Mouse (Mus musculus): ENCODE results near the gene Tmem236.
"Not testable (repeated sequence)": the region's sequence is repeated elsewhere in the genome, so short reads cannot be mapped to it uniquely, and the experiment has no call there.

The Tmem236 gene

DNA sequence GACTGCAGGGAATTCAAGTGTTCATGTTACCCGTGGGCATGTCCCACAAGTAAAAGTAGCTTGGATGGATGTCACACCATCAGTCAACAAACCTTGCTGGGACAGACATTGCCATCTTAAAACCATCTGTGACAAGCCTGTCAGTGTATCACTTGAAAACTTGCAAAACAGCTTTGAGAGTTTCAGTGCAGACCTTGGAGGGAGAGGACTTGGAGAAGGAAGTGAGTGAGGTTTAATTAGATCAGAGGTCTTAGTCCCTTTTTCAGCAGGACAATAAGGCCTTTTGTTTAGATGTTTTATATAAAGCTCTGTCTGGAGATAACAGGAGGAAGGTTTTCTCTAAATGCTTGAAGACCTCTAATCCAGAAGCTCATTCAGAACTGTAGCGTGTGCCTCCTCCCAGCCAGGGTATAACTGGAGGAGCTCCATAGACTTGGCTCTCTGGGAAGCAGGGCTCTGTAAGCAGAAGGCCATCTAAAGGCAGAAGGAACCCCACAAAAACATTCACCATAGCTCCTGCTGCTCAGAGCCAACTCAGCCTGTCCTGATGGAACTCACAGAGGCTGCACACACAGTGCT lies 24.1 kb downstream of the Tmem236 start:
- not testable (repeated sequence) for DNase-seq

DNA sequence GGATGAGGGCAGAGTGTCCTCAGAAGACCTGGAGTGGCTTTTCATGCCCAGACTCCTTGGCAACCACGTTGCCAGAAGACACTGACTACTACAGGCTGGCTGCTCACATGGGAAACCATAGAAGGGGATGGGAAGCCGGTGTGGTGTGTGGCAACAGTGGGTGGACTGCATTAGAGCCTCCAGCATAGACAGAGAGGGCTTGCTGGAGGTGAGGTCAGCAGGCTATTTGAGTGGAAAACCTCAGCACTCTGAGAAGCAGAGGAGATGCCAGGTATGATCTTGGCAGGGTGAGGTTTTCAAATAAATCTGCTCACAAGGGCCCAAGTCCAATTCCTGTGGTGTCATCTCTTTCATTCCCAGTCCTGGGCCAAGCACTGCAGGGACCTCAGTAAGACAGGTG lies 25.3 kb downstream of the Tmem236 start:
- DNase-seq, result no peak

DNA sequence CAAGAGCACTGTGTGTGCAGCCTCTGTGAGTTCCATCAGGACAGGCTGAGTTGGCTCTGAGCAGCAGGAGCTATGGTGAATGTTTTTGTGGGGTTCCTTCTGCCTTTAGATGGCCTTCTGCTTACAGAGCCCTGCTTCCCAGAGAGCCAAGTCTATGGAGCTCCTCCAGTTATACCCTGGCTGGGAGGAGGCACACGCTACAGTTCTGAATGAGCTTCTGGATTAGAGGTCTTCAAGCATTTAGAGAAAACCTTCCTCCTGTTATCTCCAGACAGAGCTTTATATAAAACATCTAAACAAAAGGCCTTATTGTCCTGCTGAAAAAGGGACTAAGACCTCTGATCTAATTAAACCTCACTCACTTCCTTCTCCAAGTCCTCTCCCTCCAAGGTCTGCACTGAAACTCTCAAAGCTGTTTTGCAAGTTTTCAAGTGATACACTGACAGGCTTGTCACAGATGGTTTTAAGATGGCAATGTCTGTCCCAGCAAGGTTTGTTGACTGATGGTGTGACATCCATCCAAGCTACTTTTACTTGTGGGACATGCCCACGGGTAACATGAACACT lies 26.6 kb downstream of the Tmem236 start:
- DNase-seq, result not testable (repeated sequence)

DNA sequence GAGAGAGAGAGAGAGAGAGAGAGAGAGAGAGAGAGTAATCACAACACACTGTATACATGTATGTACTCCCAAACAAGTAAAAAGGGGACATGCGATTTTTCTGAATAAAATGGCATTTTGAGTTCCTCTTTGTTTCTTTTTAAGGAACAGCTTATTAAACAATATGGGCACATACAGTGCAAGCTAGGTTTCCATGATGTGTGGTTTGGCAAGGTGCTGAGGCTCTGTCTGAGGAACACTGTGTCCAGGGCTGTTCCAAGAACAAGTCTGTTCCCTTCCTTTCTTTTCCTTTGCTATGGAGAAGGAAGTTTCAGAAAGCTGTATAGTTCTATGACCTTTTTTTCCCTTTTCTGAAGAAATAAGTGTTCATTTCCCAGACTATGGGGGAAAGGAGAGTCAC lies 30.0 kb downstream of the Tmem236 start:
- DNase-seq, result no peak

DNA sequence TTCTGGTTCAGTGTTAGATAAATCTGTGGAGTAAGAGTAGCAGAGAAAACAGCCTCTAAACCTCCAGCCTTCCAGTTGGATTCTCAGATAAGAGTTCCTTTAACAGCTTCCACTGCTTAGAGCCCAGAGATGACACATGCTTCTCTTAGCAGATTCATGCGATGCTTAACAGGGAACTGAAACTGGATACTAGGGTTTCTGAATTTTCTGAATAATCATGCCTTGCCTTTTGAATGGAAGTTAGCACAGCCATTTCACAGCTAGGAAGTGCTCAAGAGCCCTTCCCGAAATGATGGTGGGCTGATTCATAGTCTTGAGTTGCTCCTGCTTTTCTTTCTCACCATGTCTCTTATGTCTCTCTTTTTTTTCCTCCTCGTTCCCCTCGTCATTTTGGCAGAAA lies 32.5 kb downstream of the Tmem236 start:
- DNase-seq, result no peak

DNA sequence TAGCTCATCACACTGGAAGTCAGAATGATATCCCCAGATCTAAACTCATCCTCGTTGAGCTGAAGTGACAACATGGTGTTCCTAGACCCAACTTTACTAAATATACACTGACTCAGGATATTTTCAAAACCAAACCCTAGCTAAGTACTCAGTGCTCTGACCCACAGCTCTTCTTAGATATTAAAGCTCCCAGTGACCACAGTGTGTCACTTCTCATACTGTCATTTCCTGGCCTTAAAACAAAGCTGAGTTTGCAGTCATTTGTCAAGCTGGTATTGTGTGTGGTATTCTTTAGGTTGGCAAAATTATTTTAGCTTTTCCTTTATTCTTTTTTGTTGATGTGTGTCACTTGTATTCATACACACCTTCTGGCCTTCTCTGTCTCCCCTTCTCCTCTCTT lies 36.4 kb downstream of the Tmem236 start:
- DNase-seq, result no peak

DNA sequence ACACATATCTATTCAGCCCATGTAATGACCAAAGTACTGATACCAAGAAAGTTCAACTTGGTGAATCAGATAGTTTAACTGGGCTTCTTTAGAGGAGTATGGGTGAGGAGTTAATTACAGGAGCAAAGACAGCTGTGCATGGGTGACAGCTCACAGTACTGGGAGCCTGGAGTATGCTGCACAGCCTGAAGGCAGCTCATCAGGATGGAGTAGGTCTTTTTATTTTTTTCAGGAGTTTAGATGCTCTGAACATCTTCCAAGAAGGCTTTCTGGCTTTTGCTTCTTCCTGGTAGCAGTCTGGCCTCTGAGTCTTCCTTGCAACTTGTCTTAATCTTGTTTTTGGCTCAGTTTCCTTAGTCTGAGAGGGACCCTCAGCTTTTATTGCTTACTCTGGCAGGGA lies 37.3 kb downstream of the Tmem236 start:
- DNase-seq, result no peak

DNA sequence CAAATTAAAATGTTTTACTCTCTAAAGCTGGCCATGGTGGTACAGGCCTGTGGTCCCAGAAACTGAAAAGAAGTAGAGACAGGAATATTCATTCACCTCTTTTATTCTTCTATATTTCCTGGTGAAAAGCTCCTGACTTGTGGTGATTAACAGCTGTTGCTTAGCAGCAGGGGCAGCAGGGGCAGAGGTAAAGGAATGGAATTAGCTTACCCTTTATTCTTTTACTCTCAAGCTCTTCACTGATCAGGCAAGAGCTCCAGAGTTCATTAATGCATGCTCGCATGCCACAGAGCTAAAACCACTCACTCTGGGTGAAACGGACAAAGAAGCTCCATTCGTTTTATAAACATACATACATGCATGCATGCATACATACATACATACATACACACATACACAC lies 40.4 kb downstream of the Tmem236 start:
- no peak for DNase-seq

DNA sequence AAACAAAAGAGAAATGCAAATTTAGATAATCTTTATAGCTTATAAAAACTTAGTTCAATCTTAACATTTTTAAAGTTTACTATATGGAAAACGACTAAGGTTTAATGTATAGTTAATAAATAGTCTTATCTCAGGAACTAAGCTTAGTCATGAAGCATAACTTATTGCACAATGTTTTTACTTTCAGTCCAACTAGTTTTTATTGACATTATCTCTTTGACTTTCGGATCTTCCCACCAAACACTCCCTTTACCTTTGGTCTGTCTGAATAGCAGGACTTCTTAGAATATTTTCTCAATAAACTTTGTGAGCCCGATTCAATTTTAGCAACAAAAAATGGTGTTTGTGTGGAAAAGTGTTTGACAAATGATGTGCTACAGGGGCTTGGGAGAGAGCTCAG lies 42.3 kb downstream of the Tmem236 start:
- DNase-seq, result no peak

DNA sequence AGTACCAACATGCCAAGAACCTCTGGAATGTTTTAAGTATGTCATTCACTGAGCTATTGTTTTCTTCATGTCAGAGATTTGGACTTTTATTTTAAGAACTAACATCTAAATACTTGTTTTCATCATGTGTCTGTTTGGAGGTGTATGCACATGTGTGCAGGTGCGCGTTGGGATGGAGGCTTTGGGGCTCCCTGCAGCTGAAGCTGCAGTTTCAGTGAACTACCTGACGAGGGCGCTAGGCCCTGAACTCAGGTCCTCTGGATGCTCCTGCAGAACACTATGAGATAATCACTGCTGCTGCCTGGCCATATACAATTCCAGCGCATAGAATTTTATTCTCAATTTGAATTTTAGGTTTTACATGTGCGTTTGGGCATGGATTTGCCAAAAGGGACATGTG lies 43.8 kb downstream of the Tmem236 start:
- DNase-seq, result no peak

DNA sequence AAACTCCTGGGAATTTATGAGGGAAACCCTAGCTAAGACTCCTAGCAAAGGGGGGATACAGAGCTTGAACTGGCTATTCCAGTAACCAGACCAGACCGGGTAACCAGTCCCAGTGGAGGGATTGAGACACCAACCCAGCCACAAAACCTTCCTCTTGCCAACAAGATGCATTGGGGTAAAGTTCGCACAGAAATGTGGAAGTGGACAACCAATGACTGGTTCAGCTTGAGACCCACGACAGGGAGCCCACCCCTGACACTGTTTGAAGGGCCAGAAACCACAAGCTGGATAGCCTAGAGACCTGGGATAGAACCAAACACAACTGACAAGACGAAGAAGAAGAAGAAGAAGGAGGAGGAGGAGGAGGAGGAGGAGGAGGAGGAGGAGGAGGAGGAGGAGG lies 50.1 kb downstream of the Tmem236 start:
- DNase-seq, result no peak

DNA sequence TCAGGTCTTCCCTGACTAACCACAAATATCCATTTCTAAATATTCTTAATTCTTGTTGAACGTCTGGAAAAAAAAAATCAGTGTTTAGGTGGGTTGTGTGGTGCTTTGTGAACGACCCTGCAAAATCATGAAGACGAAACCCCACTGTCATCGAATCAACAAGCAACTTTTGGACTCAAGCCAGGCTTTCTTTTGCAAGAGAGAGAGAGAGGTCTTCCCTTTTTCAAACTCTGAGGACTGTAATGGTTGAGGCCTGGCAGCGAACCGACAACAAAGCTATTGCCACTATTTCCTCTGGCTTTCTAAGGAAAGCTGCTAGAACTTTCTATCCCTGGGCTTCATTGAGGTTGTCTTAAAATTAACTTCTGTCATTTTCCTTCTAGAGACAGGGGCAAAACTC lies 54.2 kb downstream of the Tmem236 start:
- no peak for DNase-seq

DNA sequence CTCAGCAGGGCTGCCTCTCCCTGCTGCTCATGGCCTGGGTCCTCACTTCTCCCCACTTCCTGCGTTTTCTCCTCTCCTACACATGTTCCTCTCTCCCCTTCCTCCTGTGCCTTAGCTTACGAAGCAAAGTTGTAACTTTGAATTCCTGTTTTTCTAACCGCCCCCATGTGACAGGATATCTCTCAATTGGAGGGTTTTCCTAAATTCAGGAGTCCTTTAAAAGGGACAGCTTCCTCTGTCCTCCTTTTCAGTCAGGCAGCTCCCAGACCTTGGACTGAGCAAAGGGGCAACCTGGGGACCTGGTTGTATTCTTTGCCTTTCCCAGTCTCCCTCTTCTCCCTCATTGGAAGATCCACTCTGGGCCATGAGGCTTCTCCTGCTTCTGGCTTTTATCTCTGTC lies 54.8 kb downstream of the Tmem236 start, which contains the start of gene Mrc1:
Gene Mrc1 (plus strand): TSS at position 244 of the 400 bp plus-strand sequence.
- no peak for DNase-seq

DNA sequence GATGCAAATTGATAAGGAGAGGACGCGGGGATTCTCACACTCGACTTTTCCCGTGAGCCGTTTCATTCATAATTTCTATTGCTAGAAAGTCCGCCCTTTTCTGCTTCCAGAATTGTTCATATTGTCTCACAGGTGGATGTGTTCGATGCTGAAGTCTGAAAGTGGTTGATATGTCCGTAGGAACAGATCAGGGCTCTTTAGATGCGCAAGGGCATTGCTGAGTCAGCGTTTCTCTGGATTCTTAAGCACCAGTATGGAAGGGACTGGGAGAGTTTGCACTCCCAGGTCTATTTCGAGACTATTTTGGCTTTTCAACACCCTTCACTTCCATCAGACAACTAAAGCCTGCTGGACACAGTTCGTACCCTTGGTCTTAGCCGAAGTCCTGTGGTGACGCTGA lies 55.7 kb downstream of the Tmem236 start:
- DNase-seq, result no peak

DNA sequence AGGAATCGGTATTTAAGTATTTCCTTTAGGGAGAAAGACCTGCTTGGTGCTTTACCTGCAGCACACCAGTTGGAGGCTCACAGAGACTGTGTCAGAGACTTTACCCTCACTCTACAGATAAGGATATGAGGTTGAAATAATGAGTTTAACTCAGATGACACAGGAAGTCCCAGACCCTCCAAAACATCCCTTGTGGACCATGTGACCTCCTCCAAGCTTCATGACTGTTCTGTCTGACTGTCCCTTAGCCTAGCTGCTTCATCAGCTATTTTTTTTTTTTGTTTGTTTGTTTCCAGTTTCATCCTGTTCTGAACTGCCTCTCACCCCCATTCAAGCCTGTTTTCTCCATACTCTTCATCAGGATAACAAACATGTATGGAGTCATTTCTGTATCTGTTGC lies 58.6 kb downstream of the Tmem236 start:
- DNase-seq, result no peak

DNA sequence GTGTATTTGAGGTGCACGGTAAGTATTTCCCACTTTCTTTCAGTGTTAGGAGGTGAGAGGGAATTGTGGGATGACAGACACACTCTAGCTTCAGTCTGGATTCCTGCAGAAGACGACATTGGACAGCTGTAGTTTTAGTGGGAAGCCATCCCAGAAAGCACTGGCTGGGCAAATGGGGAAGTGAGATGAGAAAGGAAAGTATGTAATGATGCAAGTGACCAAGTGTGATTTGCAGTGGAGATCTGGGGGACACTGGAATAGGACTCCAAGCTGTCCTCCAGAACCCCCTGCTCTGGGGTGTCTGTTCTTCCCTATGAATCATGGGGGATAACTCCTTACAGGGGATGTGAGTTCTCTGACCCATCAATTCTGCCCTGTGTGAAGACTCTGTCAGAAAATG lies 59.7 kb downstream of the Tmem236 start:
- DNase-seq, result no peak

DNA sequence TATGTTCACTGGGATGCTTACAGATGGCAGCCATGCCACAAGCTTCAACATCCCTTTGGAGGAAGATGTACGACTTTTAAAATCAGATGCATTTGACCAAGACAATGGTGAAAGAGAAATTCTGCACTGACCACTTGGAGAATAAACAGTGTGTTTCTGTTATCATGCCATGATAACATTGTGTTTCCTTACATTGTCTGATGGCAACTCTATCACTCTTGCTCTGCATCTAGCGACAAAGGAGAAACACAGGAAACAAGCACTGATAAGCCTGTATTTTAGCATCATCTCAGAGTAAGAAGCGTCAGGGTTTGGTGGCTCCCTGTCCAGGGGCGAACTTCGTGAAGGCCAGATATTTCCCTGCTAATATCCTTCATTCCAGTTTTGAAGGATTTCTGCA lies 61.0 kb downstream of the Tmem236 start:
- no peak for DNase-seq

DNA sequence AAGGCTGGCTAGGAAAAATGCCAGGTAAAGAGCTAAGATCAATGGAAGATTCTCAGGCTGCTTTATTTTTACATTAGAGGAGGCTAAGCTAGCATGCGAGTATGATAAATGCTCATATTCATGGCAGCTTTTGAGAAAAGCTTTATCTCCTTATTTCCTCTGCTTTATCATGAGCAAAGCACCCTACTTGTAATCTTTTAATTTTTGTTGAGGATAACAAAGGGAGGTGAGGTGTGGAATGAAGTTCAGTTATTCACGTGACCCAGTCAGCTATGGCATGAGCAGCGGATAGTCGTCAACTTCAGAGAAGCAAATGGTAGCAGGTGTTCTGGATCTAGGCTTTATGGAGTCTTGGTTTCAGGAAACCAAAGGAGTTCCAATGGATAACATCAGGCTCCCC lies 62.6 kb downstream of the Tmem236 start:
- no peak for DNase-seq

DNA sequence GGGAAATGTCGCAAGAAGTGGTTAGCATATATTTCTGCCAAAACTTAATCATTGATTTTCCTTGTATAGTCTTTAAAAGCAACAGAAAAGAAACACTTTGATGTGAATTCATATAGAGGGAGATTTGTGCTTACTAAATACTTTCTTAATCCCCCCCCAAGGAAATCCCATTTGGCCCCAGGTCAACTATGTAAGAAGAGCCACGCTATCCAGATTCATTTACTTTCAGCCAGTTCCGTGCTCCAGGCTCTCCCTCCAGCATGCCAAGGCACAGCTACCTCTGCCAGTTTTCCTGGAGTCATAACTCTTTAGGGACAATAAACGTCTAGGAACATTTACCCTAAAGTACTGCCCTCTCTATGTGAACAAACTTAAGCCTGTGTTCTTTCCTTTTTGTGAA lies 63.4 kb downstream of the Tmem236 start:
- no peak for DNase-seq

DNA sequence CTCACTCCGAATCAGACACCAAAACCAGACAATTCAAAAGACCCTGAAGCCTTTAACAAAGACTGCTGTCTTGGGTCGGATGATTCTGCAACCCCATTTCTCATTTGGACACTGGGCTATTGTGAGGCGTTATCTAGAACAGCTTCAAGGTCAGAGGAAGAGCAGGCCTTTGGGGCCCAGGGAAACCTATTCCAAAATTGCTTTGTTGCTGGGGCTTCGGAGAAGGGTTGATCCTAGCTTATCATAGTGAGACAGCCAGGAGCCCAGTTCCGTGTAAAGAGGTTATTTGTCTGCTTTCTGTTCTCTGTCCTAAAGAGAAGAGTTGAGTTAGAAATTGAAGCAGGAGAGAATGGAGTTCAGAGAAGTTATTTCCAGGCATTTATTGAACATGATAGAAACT lies 64.8 kb downstream of the Tmem236 start:
- DNase-seq, result no peak

DNA sequence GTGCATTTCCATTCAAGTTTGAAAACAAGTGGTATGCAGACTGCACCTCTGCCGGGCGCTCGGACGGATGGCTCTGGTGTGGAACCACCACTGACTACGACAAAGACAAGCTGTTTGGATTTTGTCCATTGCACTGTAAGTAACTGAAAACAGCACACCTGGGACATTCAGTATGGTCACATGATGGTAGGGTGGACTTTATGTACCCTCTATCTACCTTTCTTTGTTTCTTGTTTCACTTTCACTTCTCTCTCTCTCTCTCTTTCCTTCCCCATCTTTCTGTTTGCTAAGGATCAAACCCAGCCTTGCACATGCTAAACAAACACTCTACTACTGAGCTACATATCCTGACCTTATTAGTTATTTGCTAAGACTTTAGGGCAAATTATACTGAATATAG lies 69.8 kb downstream of the Tmem236 start:
- no peak for DNase-seq

DNA sequence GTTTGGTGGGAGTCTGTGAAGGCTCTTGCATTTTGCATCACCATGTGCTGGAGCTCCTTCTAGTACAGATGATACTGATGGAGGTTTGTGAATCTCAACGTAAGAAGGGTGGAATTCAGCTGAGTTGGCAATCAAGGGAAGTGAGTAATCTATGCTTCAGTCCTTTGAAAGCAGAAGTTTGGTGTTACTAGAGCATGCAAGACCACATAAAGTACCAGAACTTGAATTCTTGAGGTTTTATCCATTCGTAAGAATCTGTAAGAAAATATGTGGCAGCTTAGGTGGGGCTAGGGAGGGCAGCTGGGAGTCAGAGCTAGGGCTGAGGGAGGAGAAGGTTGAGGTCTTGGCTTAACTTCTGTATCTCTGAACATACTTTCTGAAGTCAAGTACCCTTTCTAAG lies 70.3 kb downstream of the Tmem236 start:
- no peak for DNase-seq

DNA sequence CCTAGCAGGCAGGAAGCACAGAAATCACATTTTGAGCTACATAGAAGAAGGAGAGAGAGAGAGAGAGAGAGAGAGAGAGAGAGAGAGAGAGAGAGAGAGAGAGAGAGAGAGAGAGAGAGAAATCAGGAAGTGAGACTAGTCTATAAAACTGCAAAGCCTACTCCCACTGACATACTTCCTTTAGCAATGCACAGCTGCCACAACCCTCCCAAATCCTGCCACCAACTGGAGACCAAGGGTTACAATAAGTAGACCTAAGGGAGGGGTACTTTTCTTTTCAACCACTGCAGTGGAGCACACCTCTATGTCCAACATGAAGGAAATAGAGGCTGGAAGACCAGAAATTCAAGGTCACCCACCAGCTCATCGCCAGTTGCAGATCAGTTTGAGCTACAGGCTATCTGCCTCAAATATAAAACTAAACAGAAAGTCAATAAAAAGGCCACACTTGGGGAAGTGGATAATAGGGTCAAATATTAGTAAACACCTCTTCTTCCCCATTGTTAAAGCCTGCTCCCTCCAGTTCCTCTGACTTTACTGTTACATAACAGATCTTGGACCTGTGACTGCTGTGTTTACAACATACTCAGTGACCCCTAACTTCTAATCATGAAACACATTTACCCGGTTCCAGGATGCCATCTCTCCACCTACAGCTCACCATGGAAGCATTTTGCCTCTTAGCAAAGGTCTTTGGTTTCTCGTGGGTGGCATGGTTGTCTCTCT lies 75.7 kb downstream of the Tmem236 start:
- DNase-seq, result peak; percentile 31

DNA sequence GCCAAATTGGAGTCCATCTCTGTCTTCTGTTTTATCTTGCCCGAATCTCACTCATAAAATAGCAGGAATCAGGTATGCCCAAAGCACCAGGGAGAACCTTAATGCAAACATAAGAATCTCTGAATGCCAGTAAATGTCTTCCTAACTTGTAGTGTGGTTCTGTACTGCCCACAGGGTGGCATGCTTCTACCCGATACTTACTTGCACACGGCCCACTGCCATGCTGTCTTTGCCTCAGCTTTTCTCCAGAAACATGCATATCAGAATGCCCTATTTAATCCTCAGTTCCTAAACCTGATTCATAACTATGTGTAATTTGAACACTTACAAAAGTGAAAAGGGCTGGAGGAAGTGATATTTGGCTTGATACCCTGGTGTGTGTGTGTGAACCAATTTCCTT lies 77.6 kb downstream of the Tmem236 start:
- DNase-seq, result no peak

DNA sequence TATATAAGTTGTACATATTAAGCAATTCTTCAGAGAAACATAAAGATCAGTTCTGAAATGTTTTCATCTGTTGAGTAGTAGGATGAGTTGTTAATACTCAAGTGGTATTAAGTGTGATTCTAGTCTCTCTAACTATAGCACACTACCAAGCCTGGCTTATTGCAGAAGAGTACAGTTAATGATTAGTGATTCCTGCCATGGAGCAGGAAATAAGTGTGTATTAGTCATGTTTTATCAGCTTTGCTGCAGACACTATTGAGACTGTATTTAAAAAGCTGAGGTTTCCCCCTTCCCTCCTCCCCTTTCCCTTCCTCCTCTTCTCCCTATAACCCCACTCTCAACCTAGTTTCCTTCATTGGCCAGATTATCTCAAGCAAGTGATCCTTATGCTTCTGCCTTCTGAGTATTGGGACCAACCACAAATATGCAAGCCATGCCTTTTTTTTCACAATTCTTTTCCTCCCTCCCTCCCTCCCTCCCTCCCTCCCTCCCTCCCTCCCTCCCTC lies 84.1 kb downstream of the Tmem236 start:
- no peak for DNase-seq

All from kidney, adult 9 months (tissue).